Mouse (Mus musculus): ENCODE measurements around the gene Actr2.

DNA sequence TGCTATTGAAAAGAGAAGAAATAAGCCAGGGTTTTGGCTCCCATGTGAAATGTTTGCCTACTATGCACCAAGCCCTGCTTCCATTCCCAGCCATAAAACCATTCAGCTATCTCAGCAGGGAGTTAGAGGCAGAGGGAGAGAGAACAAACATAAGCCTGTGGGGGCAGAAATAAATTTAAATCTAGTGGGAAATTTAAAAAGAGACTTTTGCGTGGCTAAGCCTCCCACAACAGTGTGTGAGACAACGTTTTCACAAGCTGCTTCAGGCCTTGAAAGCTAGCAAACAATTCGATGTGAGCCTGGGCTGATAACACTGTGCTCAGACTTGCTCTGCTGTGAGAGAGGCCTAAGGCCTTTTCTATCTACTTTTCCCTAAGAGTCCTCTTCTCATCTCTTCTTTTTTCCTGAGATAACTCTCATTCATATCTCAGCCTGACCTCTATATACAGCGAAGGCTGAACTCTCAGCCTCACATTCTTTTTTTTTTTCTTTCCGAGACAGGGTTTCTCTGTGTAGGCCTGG is 3.4 kb upstream of the Actr2 start:
- no peak for TF ChIP-seq POLR2A (IDR thresholded peaks at IDR 0.05; ENCODE audit: insufficient read length, low read depth)
- TF ChIP-seq E2F4 (IDR thresholded peaks at IDR 0.05; ENCODE audit: insufficient read depth), result no peak
- TF ChIP-seq USF1 (IDR thresholded peaks at IDR 0.05; ENCODE audit: low read depth), result no peak
- TF ChIP-seq TCF12 (IDR thresholded peaks at IDR 0.05; ENCODE audit: insufficient read depth, poor library complexity, severe bottlenecking), result no peak
- TF ChIP-seq MYOG (IDR thresholded peaks at IDR 0.05; ENCODE audit: control insufficient read depth in 1 of 3, insufficient read depth in 1 of 3, insufficient read length in 2 of 3, low read depth in 2 of 3), result no peak

Measured in myocyte (in vitro differentiated cells).